Mouse (Mus musculus) activated CD4-positive, CD25-positive, alpha-beta regulatory T cell (primary cell): ENCODE data around the gene Olfr55. TPM values are rescaled to one million over a fixed set of nuclear protein-coding genes. Genes with fewer than 3 reads are reported as not detected.

Experiments
- polyA plus RNA-seq, 2 experiments: library from polyadenylated mRNA; unstranded; fragments of 100-300 nt; shearing (Covaris generic); gene quantifications; one replicate each; pipeline ENCODE4 v1.2.1; 2017

Olfr55 gene
- polyA plus RNA-seq, result under 1 TPM in 1 of 2 experiments, not detected in 1; 0.05 TPM

GRCm38 (mm10) chr17:33168147-33168546 is at the start of gene Olfr55:
TSS of gene Olfr55 (plus strand) at chr17:33168447.

GRCm38 (mm10) chr17:33139261-33139820 is 28.9 kb upstream of the Olfr55 start, which contains the start of gene Morc2b:
TSS of gene Morc2b (minus strand) at chr17:33139683.

GRCm38 (mm10) chr17:33191002-33191401 is 22.8 kb downstream of the Olfr55 start, which contains the start of gene Olfr239:
TSS of gene Olfr239 (plus strand) at chr17:33191302.

DNA sequence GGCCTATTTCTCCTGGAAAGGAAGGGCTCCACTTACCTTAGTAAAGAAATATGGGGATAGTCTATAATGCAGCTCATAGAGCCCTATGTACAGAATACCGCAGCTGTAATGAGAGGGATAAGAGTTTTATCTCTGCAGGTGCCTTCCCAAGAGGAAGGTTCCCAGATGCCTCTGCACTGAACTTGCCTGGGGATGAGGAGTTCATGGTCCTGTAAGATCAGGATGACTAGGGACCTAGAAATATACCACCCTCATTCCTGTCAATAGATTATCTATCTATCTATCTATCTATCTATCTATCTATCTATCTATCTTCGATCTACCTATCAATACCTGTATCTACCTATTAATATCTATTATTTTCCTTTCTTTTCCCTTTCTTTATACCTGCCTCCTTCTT is 53.3 kb downstream of the Olfr55 start, which contains the start of gene Olfr1564:
Gene Olfr1564, minus strand, starts transcription at position 101 of the 400 bp plus-strand sequence.

Other genes with a start within 250 kb of the Olfr55 start
- gene Cyp4f13, start 221.0 kb upstream of the Olfr55 start, polyA plus RNA-seq, result 10 to 100 TPM; 19.3 to 31.7 TPM
- gene Zfp472, start 202.6 kb upstream of the Olfr55 start, polyA plus RNA-seq, result 10 to 100 TPM; 21.0 to 21.3 TPM
- gene Zfp952, start 175.3 kb upstream of the Olfr55 start, polyA plus RNA-seq, result 10 to 100 TPM; 15.0 to 15.1 TPM
- 1 to 10 TPM; 4.9 to 6.6 TPM for gene Zfp763, start 135.0 kb upstream of the Olfr55 start, polyA plus RNA-seq
- gene 4921501E09Rik, start 100.4 kb upstream of the Olfr55 start, polyA plus RNA-seq, result not detected
- gene Zfp563, start 79.1 kb upstream of the Olfr55 start, polyA plus RNA-seq, result 1 to 10 TPM; 4.3 to 7.2 TPM
- not detected for gene Morc2b, start 28.8 kb upstream of the Olfr55 start, polyA plus RNA-seq
- not detected for gene Olfr239, start 22.9 kb downstream of the Olfr55 start, polyA plus RNA-seq
- gene Olfr1564, start 53.2 kb downstream of the Olfr55 start, polyA plus RNA-seq, result not detected
- gene Zfp955a, start 86.7 kb downstream of the Olfr55 start, polyA plus RNA-seq, result 10 to 100 TPM; 10.2 to 16.2 TPM
- under 1 TPM in 1 of 2 experiments, not detected in 1; 0.06 TPM for gene Olfr63, start 96.2 kb downstream of the Olfr55 start, polyA plus RNA-seq
- 10 to 100 TPM in 1 of 2 experiments, 1 to 10 TPM in 1; 8.2 to 11.0 TPM for gene Zfp955b, start 121.1 kb downstream of the Olfr55 start, polyA plus RNA-seq
- gene Zfp81, start 190.4 kb downstream of the Olfr55 start, polyA plus RNA-seq, result 1 to 10 TPM; 4.7 to 9.3 TPM
- 1 to 10 TPM; 5.2 to 10.0 TPM for gene Zfp101, start 226.2 kb downstream of the Olfr55 start, polyA plus RNA-seq